27 mouse cellular contexts compared by ENCODE assay signal in genomic region chr8:100702365-100702764, GRCm38 (mm10).
"Had no signal": no experiment of that assay in that cellular context is flagged by ENCODE, and none has a peak within 500 bp of the region (broad histone marks: within the 10 kb centered on the region; RNA-seq: fewer than 3 reads in every experiment).

No protein-coding gene starts in this region.

- H3K4me3 ChIP-seq: heart, adult 2 months; heart, embryonic 13.5 days; heart, embryonic 15.5 days; hindbrain, embryonic 13.5 days; hindbrain, embryonic 15.5 days; kidney, embryonic 15.5 days; left cerebral cortex, adult 2 months; limb, embryonic 10.5 days; limb, embryonic 12.5 days; liver, embryonic 13.5 days had no signal

- H3K9me3 ChIP-seq: heart, embryonic 13.5 days; heart, embryonic 15.5 days; hindbrain, embryonic 13.5 days; hindbrain, embryonic 15.5 days; kidney, embryonic 15.5 days; limb, embryonic 10.5 days; limb, embryonic 12.5 days; liver, embryonic 13.5 days had no signal

- DNase-seq: gastrocnemius, postnatal 14 days; gastrocnemius, postnatal 36 days; heart, adult 11 months; heart, adult 2 months; heart, postnatal 14 days; heart, postnatal 36 days; kidney, adult 11 months; kidney, adult 2 months; kidney, adult 9 months; kidney, postnatal 14 days; kidney, postnatal 36 days; layer of hippocampus, adult 9-11 months; liver; liver, embryonic 13.5 days had no signal

- H3K36me3 ChIP-seq: heart, embryonic 13.5 days; heart, embryonic 15.5 days; hindbrain, embryonic 13.5 days; hindbrain, embryonic 15.5 days; kidney, embryonic 15.5 days; limb, embryonic 10.5 days; limb, embryonic 12.5 days; liver, embryonic 13.5 days had no signal

- H3K4me2 ChIP-seq: heart, embryonic 11.5 days; heart, embryonic 13.5 days; heart, embryonic 15.5 days; hindbrain, embryonic 13.5 days; hindbrain, embryonic 15.5 days; kidney, embryonic 15.5 days; limb, embryonic 12.5 days; liver, embryonic 11.5 days; liver, embryonic 13.5 days had no signal

- H3K9ac ChIP-seq: heart, embryonic 13.5 days; heart, embryonic 15.5 days; hindbrain, embryonic 13.5 days; hindbrain, embryonic 15.5 days; kidney, embryonic 15.5 days; limb, embryonic 12.5 days; liver, embryonic 13.5 days had no signal

- H3K27ac ChIP-seq: heart, adult 2 months; heart, embryonic 13.5 days; heart, embryonic 15.5 days; hindbrain, embryonic 13.5 days; hindbrain, embryonic 15.5 days; hindbrain, postnatal 0 days; kidney, embryonic 15.5 days; kidney, postnatal 0 days; left cerebral cortex, adult 2 months; limb, embryonic 10.5 days; limb, embryonic 12.5 days; liver, embryonic 13.5 days had no signal

- H3K4me1 ChIP-seq: heart, embryonic 13.5 days; heart, embryonic 15.5 days; hindbrain, embryonic 13.5 days; hindbrain, embryonic 15.5 days; kidney, embryonic 15.5 days; limb, embryonic 10.5 days; limb, embryonic 12.5 days; liver, embryonic 13.5 days had no signal

- H3K27me3 ChIP-seq: heart, embryonic 13.5 days; heart, embryonic 15.5 days; hindbrain, embryonic 13.5 days; hindbrain, embryonic 15.5 days; kidney, embryonic 15.5 days; limb, embryonic 12.5 days; liver, embryonic 13.5 days had no signal

- ATAC-seq: hindbrain, postnatal 0 days; intestine, embryonic 16.5 days had no signal
